Mouse (Mus musculus) erythroblast, embryonic 14.5 days (primary cell): ENCODE results near the gene G430095P16Rik.

ENCODE experiments used
- GATA1 ChIP-seq: IDR thresholded peaks from 2 replicates; pipeline ENCODE4 v1.6.1; 2012; ENCODE audit warnings: low read length, inconsistent platforms, mixed read lengths
- TAL1 ChIP-seq: IDR thresholded peaks from 3 replicates; pipeline ENCODE4 v1.6.1; 2012; ENCODE audit warnings: low read length, inconsistent platforms, mixed read lengths

- TF ChIP-seq GATA1 (no peak), TAL1 (no peak)
Measured at GRCm38 (mm10) chr8:84773304-84773703, 50.5 kb downstream of the G430095P16Rik start.
